Mouse (Mus musculus): Measurements from ENCODE around the gene Sec16b. TPM values are rescaled to one million over a fixed set of nuclear protein-coding genes. Genes with fewer than 3 reads are reported as not detected.

Sec16b gene
- polyA plus RNA-seq, 1 experiment from 2014 or later: 7.8 TPM

DNA sequence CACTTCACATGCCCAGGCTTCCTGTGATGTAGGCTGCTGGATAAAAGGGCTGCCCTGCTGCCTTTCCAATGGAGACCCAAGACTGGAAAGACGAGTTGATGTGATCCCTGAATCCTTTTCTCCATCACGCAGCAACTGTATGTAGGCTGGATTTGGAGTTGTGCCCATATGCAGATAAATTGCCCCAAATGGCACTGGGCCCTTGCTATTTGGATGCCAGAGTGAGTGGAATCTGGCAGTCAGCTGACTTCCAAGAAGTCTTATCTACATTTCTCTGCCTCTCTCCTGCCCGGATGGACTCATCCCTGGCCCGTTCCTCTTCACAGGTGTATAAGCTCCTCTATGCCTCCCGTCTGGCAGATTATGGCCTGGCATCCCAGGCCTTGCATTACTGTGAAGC lies 49.9 kb downstream of the Sec16b start:
- no peaks in the 10 kb centered on the region for H3K9me3 ChIP-seq (ENCODE audit: control insufficient read depth, low read length)

DNA sequence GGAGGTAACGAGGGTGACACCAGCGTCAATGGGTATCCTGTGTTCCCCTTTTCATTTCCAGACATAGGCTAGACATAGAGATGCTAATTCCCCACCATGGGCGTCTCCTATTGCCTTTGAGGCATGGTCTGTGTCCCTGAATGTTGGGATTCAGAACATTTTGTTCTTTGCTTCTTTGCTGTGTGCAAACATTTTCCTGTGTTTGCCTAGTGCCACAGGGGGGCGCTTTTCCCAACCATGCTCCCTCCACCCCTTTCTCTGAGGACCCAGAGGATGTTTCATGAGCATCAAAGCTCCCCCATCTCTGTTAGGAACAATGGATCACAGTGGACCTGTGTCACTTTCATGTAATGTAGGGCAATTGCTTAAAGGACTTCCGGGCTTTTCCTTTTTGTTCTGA lies 51.6 kb downstream of the Sec16b start:
- ATAC-seq (replicated peaks; ENCODE audit: low FRiP score, low TSS enrichment, low read depth) (no peak), DNase-seq (ENCODE audit: low spot score) (no peak)
- H3K27ac ChIP-seq (ENCODE audit: low read depth): no peak overlapping the region
- H3K36me3 ChIP-seq (ENCODE audit: control insufficient read depth, insufficient read depth, low read length): no peaks in the 10 kb centered on the region
- 0 out of 2 replicates have a peak, but pooled peaks cover 4% of the 10 kb centered on the region for H3K4me1 ChIP-seq (replicated peaks; ENCODE audit: control insufficient read depth, insufficient read depth, low read length)
- H3K9me3 ChIP-seq (ENCODE audit: control insufficient read depth, low read length): no peaks in the 10 kb centered on the region
- no peaks in the 10 kb centered on the region for H3K27me3 ChIP-seq (replicated peaks; ENCODE audit: control insufficient read depth, insufficient read depth, low read length)
- H3K4me2 ChIP-seq (ENCODE audit: low read length): no peak overlapping the region
- no peak overlapping the region for H3K9ac ChIP-seq (ENCODE audit: low read length)
- H3K4me3 ChIP-seq (ENCODE audit: low read depth, low read length): no peak overlapping the region
- 57% methylated on average over 5 of the region's 5 CpGs for WGBS

More for the DNA sequence above, 49.9 kb downstream of the Sec16b start:
- DNase-seq (ENCODE audit: low spot score) (no peak), ATAC-seq (replicated peaks; ENCODE audit: low FRiP score, low TSS enrichment, low read depth) (no peak)
- Histone ChIP-seq H3K36me3 (ENCODE audit: control insufficient read depth, insufficient read depth, low read length) (no peaks in the 10 kb centered on the region), H3K4me1 (replicated peaks; ENCODE audit: control insufficient read depth, insufficient read depth, low read length) (0 out of 2 replicates have a peak, but pooled peaks cover 4% of the 10 kb centered on the region), H3K4me3 (ENCODE audit: low read depth, low read length) (no peak overlapping the region), H3K27me3 (replicated peaks; ENCODE audit: control insufficient read depth, insufficient read depth, low read length) (no peaks in the 10 kb centered on the region), H3K9ac (ENCODE audit: low read length) (no peak overlapping the region), H3K27ac (ENCODE audit: low read depth) (no peak overlapping the region), H3K4me2 (ENCODE audit: low read length) (no peak overlapping the region)
- 79% methylated on average over 5 of the region's 5 CpGs for WGBS

DNA sequence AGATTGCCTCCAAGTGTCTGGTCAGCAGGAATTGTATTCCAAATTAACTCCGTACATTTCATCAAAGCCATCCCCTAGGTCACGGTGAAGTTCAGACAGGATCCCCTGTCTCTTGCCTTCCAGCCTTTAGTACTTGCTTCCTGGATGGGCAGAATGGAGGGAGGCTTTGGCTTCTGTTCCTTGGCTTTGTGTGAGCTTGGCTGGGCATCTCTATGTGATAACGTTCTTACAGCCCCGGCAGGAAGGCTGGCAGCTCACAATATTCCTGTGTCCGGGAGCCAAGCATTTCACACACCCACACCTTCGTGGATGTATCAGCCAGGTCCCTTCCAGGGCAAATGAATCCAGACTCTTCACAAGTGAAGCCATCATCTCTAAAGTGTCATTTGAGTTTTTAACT lies 53.5 kb downstream of the Sec16b start:
- no peak overlapping the region for H3K4me3 ChIP-seq (ENCODE audit: low read depth, low read length)
- H3K4me2 ChIP-seq (ENCODE audit: low read length): no peak overlapping the region
- H3K9ac ChIP-seq (ENCODE audit: low read length): no peak overlapping the region
- WGBS: 80% methylated on average over 6 of the region's 6 CpGs
- DNase-seq (ENCODE audit: low spot score) (no peak), ATAC-seq (replicated peaks; ENCODE audit: low FRiP score, low TSS enrichment, low read depth) (no peak)
- H3K4me1 ChIP-seq (replicated peaks; ENCODE audit: control insufficient read depth, insufficient read depth, low read length): no peaks in the 10 kb centered on the region
- H3K36me3 ChIP-seq (ENCODE audit: control insufficient read depth, insufficient read depth, low read length): no peaks in the 10 kb centered on the region
- H3K9me3 ChIP-seq (ENCODE audit: control insufficient read depth, low read length): no peaks in the 10 kb centered on the region
- no peaks in the 10 kb centered on the region for H3K27me3 ChIP-seq (replicated peaks; ENCODE audit: control insufficient read depth, insufficient read depth, low read length)
- no peak overlapping the region for H3K27ac ChIP-seq (ENCODE audit: low read depth)

DNA sequence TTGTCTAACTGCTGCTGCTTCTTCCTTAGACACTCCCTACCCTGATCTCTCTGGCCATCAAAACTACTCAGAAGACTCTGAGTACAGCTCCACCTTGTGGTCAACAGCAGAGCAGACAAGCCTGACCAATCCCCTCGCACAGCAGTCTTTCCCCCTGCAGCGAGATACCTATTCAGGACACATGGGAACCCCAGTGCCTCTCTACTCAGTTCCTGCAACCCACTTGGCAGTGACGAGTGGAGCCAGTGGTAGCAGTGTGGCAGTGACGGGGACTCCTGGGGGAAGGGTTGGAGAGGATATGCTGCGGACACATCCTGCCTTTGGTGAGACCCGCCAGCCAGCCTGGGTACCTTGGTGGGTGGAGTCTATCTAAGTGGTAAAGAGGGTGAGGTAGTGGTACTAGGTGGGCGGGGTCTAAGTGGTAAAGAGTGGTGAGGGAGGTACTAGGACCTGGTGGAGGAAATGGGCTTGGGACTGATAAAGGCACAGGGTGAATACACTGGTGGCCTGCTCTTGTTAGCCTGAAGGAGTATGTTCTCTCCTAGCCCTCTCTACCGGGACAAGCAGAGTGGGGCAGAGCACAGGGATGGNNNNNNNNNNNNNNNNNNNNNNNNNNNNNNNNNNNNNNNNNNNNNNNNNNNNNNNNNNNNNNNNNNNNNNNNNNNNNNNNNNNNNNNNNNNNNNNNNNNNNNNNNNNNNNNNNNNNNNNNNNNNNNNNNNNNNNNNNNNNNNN lies 54.3 kb downstream of the Sec16b start:
- peak; percentile 75; the same call in 1 of the 2 replicates for ATAC-seq (replicated peaks; ENCODE audit: low FRiP score, low TSS enrichment, low read depth)
- no peak overlapping the region for H3K27ac ChIP-seq (ENCODE audit: low read depth)
- H3K27me3 ChIP-seq (replicated peaks; ENCODE audit: control insufficient read depth, insufficient read depth, low read length): no peaks in the 10 kb centered on the region
- H3K4me3 ChIP-seq (ENCODE audit: low read depth, low read length): no peak overlapping the region
- WGBS: 16% methylated on average over 8 of the region's 8 CpGs
- H3K36me3 ChIP-seq (ENCODE audit: control insufficient read depth, insufficient read depth, low read length): no peaks in the 10 kb centered on the region
- H3K4me2 ChIP-seq (ENCODE audit: low read length): no peak overlapping the region
- H3K9me3 ChIP-seq (ENCODE audit: control insufficient read depth, low read length): no peaks in the 10 kb centered on the region
- H3K4me1 ChIP-seq (replicated peaks; ENCODE audit: control insufficient read depth, insufficient read depth, low read length): no peaks in the 10 kb centered on the region
- no peak overlapping the region for H3K9ac ChIP-seq (ENCODE audit: low read length)
- DNase-seq (ENCODE audit: low spot score): no peak

DNA sequence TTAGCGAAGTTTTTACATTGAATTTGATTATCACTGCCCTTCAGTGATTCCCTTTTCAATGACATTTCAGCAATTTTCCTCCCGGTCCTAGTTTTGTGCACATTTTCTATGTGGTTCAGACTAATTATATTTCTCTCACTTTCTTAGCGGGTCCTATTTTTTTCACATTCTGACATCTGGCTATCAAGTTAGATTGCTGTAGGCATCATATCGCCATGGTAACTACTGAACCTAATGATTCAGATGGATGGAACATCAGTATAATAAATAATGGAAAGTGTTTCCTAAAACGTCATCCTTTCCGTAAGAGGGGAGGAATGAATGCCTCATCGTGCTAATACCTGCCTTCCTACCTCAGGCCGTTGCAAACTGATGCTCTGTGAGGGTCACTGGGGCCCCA lies 61.3 kb downstream of the Sec16b start:
- no peak overlapping the region for H3K4me2 ChIP-seq (ENCODE audit: low read length)
- H3K9me3 ChIP-seq (ENCODE audit: control insufficient read depth, low read length): no peaks in the 10 kb centered on the region
- no peak overlapping the region for H3K4me3 ChIP-seq (ENCODE audit: low read depth, low read length)
- H3K9ac ChIP-seq (ENCODE audit: low read length): no peak overlapping the region
- no peaks in the 10 kb centered on the region for H3K36me3 ChIP-seq (ENCODE audit: control insufficient read depth, insufficient read depth, low read length)
- no peaks in the 10 kb centered on the region for H3K4me1 ChIP-seq (replicated peaks; ENCODE audit: control insufficient read depth, insufficient read depth, low read length)
- no peak overlapping the region for H3K27ac ChIP-seq (ENCODE audit: low read depth)
- DNase-seq (ENCODE audit: low spot score): no peak
- ATAC-seq (replicated peaks; ENCODE audit: low FRiP score, low TSS enrichment, low read depth): no peak
- WGBS: 83% methylated on average over 8 of the region's 8 CpGs
- H3K27me3 ChIP-seq (replicated peaks; ENCODE audit: control insufficient read depth, insufficient read depth, low read length): no peaks in the 10 kb centered on the region

DNA sequence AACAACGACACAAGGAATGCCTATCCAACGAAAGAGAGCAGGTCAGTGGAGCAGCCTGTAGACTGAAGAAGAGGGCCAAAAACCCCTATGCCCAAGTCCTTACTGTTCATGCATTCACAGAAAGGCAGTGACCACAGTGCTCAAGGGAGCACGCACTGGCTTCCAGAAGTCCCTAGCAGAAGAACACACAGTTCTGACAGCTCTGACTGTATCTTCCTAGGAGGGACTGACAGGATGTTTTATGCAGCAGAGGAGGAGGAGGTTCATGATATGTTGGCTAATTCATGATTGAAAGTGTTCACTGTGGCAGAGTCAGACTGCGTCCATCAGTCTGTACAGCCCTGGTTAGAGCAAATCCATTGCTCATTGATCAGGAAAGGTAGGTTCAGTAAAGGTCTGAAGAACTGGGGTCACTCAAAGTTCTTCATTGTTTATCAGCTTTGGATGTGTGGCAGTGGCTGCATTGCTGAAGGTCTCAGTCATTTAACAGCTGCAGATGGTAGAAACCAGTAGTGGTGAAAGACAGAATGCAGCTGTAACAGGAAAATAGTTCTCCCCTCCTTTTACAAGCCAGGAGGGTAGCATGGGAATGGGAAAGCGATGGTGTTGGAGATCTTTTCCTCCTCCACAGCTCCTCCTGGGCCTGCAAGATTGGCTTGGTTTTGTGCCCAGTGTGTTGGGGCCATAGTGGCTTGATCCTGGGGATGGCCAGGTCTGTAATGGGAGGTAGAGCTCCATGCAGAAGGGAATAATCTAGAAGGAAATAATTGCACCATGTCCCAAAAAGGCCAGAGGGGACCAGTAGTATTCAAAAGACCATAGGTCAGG lies 62.9 kb downstream of the Sec16b start:
- Histone ChIP-seq H3K27ac (ENCODE audit: low read depth) (no peak overlapping the region), H3K4me3 (ENCODE audit: low read depth, low read length) (no peak overlapping the region), H3K9ac (ENCODE audit: low read length) (no peak overlapping the region), H3K9me3 (ENCODE audit: control insufficient read depth, low read length) (no peaks in the 10 kb centered on the region), H3K4me1 (replicated peaks; ENCODE audit: control insufficient read depth, insufficient read depth, low read length) (no peaks in the 10 kb centered on the region), H3K36me3 (ENCODE audit: control insufficient read depth, insufficient read depth, low read length) (no peaks in the 10 kb centered on the region), H3K4me2 (ENCODE audit: low read length) (no peak overlapping the region), H3K27me3 (replicated peaks; ENCODE audit: control insufficient read depth, insufficient read depth, low read length) (no peaks in the 10 kb centered on the region)
- ATAC-seq (replicated peaks; ENCODE audit: low FRiP score, low TSS enrichment, low read depth): no peak
- no peak for DNase-seq (ENCODE audit: low spot score)
- WGBS: 82% methylated on average over 5 of the region's 5 CpGs

DNA sequence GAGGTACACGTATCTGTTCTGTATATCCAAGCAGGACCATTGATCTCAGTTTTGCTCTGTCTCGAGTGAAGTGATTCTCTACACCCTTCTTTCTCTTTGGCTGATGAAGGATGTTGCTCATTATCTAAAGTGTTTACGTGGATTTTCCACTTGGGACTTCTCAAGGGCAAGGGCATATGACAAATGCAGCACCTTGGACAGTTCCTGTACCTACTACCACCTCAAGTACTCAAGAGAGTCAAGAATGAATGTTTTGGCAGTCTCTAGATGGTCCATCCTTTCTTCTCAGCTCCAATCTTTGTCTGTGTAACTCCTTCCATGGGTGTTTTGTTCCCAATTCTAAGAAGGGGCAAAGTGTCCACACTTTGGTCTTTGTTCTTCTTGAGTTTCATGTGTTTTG lies 68.8 kb downstream of the Sec16b start:
- DNase-seq (ENCODE audit: low spot score): no peak
- no peak for ATAC-seq (replicated peaks; ENCODE audit: low FRiP score, low TSS enrichment, low read depth)
- WGBS: 73% methylated on average over 3 of the region's 3 CpGs

DNA sequence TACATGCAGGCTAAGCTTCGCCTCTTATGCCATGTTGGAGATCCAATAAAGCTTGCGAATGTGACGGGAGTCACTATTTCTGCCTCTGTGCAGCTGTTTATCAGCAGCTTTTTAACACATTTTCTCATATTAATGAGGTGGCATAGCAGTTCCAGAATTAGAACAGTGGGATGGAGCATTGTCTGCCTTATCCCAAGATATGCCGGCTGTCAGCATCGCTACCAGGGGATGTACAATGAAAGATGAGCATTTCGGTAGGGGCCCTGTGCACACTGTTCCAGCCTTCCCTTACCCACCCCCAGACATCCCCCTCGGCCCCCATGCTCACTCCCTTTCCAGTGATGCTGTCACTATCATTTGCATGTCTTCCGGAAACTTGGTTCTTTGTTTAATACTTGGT lies 71.8 kb downstream of the Sec16b start:
- no peak overlapping the region for H3K4me2 ChIP-seq (ENCODE audit: low read length)
- no peak overlapping the region for H3K4me3 ChIP-seq (ENCODE audit: low read depth, low read length)
- no peaks in the 10 kb centered on the region for H3K27me3 ChIP-seq (replicated peaks; ENCODE audit: control insufficient read depth, insufficient read depth, low read length)
- H3K9ac ChIP-seq (ENCODE audit: low read length): no peak overlapping the region
- H3K27ac ChIP-seq (ENCODE audit: low read depth): no peak overlapping the region
- H3K36me3 ChIP-seq (ENCODE audit: control insufficient read depth, insufficient read depth, low read length): no peaks in the 10 kb centered on the region
- WGBS: 89% methylated on average over 8 of the region's 8 CpGs
- no peak for ATAC-seq (replicated peaks; ENCODE audit: low FRiP score, low TSS enrichment, low read depth)
- no peaks in the 10 kb centered on the region for H3K4me1 ChIP-seq (replicated peaks; ENCODE audit: control insufficient read depth, insufficient read depth, low read length)
- H3K9me3 ChIP-seq (ENCODE audit: control insufficient read depth, low read length): no peaks in the 10 kb centered on the region
- no peak for DNase-seq (ENCODE audit: low spot score)

More for the DNA sequence above, 68.8 kb downstream of the Sec16b start:
- Histone ChIP-seq H3K4me1 (replicated peaks; ENCODE audit: control insufficient read depth, insufficient read depth, low read length) (no peaks in the 10 kb centered on the region), H3K4me3 (ENCODE audit: low read depth, low read length) (no peak overlapping the region), H3K36me3 (ENCODE audit: control insufficient read depth, insufficient read depth, low read length) (no peaks in the 10 kb centered on the region), H3K27ac (ENCODE audit: low read depth) (no peak overlapping the region), H3K4me2 (ENCODE audit: low read length) (no peak overlapping the region), H3K9me3 (ENCODE audit: control insufficient read depth, low read length) (no peaks in the 10 kb centered on the region), H3K27me3 (replicated peaks; ENCODE audit: control insufficient read depth, insufficient read depth, low read length) (no peaks in the 10 kb centered on the region), H3K9ac (ENCODE audit: low read length) (no peak overlapping the region)

Measured in intestine, embryonic 14.5 days (tissue).